Comparison of ENCODE assay signal across 12 mouse cellular contexts in genomic region chr1:103181000-103181399, GRCm38 (mm10).
"Had no signal": no experiment of that assay in that cellular context is flagged by ENCODE, and none has a peak within 500 bp of the region (broad histone marks: within the 10 kb centered on the region; RNA-seq: fewer than 3 reads in every experiment).

No protein-coding gene starts in this region.

- DNase-seq: kidney, adult 11 months; kidney, adult 8-10 months; kidney, postnatal 14 days; kidney, postnatal 4 days; liver; lung, adult 18-20 months; lung, postnatal 10 days; lung, postnatal 36 days; retina, postnatal 1 day; thymus, adult 2 months; thymus, postnatal 14 days; thymus, postnatal 4 days had no signal
